Mouse (Mus musculus): Measurements from ENCODE around the gene Tlk1. TPM values are rescaled to one million over a fixed set of nuclear protein-coding genes. Genes with fewer than 3 reads are reported as not detected.
A peak's percentile ranks its signal among the peaks of the same experiment; 100 is the strongest.

The Tlk1 gene
- polyA plus RNA-seq, 1 experiment from 2014 or later = 40.8 TPM

- ATAC-seq (replicated peaks; ENCODE audit: low FRiP score, low read depth) (no peak), DNase-seq (ENCODE audit: low spot score) (no peak)
- no peak overlapping the region for H3K4me3 ChIP-seq (replicated peaks; ENCODE audit: low read depth, low read length)
- H3K4me2 ChIP-seq (ENCODE audit: low read length) = no peak overlapping the region
- no peak for TF ChIP-seq CTCF (IDR thresholded peaks at IDR 0.05; ENCODE audit: low read depth)
- no peaks in the 10 kb centered on the region for H3K4me1 ChIP-seq (replicated peaks; ENCODE audit: insufficient read depth, low read length)
- WGBS = 79% methylated on average over 11 of the region's 11 CpGs
- no peaks in the 10 kb centered on the region for H3K9me3 ChIP-seq (replicated peaks; ENCODE audit: low read length)
- no peak overlapping the region for H3K27ac ChIP-seq
- H3K36me3 ChIP-seq (ENCODE audit: insufficient read depth, low read length) = peaks cover 62% of the 10 kb centered on the region
- no peak overlapping the region for H3K9ac ChIP-seq (ENCODE audit: low read depth, low read length)
- H3K27me3 ChIP-seq (ENCODE audit: insufficient read depth, low read length) = no peaks in the 10 kb centered on the region
Observed at GRCm38 (mm10) chr2:70690195-70690594, 135.3 kb downstream of the Tlk1 start.

GRCm38 (mm10) chr2:70688454-70689078 lies 137.0 kb downstream of the Tlk1 start:
- Histone ChIP-seq H3K4me2 (ENCODE audit: low read length) (no peak overlapping the region), H3K27ac (no peak overlapping the region), H3K36me3 (ENCODE audit: insufficient read depth, low read length) (peaks cover 74% of the 10 kb centered on the region), H3K9ac (ENCODE audit: low read depth, low read length) (no peak overlapping the region), H3K4me1 (replicated peaks; ENCODE audit: insufficient read depth, low read length) (no peaks in the 10 kb centered on the region), H3K4me3 (replicated peaks; ENCODE audit: low read depth, low read length) (no peak overlapping the region), H3K27me3 (ENCODE audit: insufficient read depth, low read length) (no peaks in the 10 kb centered on the region), H3K9me3 (replicated peaks; ENCODE audit: low read length) (no peaks in the 10 kb centered on the region)
- ATAC-seq (replicated peaks; ENCODE audit: low FRiP score, low read depth) (no peak), DNase-seq (ENCODE audit: low spot score) (no peak)
- TF ChIP-seq CTCF (IDR thresholded peaks at IDR 0.05; ENCODE audit: low read depth) = no peak
- WGBS = 91% methylated on average over 21 of the region's 21 CpGs

GRCm38 (mm10) chr2:70682324-70682723 lies 143.2 kb downstream of the Tlk1 start:
- Histone ChIP-seq H3K27ac (no peak overlapping the region), H3K9ac (ENCODE audit: low read depth, low read length) (no peak overlapping the region), H3K4me2 (ENCODE audit: low read length) (no peak overlapping the region), H3K9me3 (replicated peaks; ENCODE audit: low read length) (no peaks in the 10 kb centered on the region), H3K27me3 (ENCODE audit: insufficient read depth, low read length) (no peaks in the 10 kb centered on the region), H3K36me3 (ENCODE audit: insufficient read depth, low read length) (peaks cover 71% of the 10 kb centered on the region), H3K4me1 (replicated peaks; ENCODE audit: insufficient read depth, low read length) (no peaks in the 10 kb centered on the region), H3K4me3 (replicated peaks; ENCODE audit: low read depth, low read length) (no peak overlapping the region)
- DNase-seq (ENCODE audit: low spot score) (no peak), ATAC-seq (replicated peaks; ENCODE audit: low FRiP score, low read depth) (no peak)
- WGBS = 57% methylated on average over 2 of the region's 2 CpGs
- TF ChIP-seq CTCF (IDR thresholded peaks at IDR 0.05; ENCODE audit: low read depth) = no peak

GRCm38 (mm10) chr2:70673445-70674126 lies 151.9 kb downstream of the Tlk1 start:
- H3K4me3 ChIP-seq (replicated peaks; ENCODE audit: low read depth, low read length) = no peak overlapping the region
- TF ChIP-seq CTCF (IDR thresholded peaks at IDR 0.05; ENCODE audit: low read depth) = peak; percentile 64
- H3K9ac ChIP-seq (ENCODE audit: low read depth, low read length) = no peak overlapping the region
- H3K9me3 ChIP-seq (replicated peaks; ENCODE audit: low read length) = no peaks in the 10 kb centered on the region
- ATAC-seq (replicated peaks; ENCODE audit: low FRiP score, low read depth) = no peak
- H3K4me2 ChIP-seq (ENCODE audit: low read length) = no peak overlapping the region
- H3K27ac ChIP-seq = no peak overlapping the region
- H3K4me1 ChIP-seq (replicated peaks; ENCODE audit: insufficient read depth, low read length) = no peaks in the 10 kb centered on the region
- peak; percentile 62 for DNase-seq (ENCODE audit: low spot score)
- H3K36me3 ChIP-seq (ENCODE audit: insufficient read depth, low read length) = peaks cover 4% of the 10 kb centered on the region
- 80% methylated on average over 7 of the region's 7 CpGs for WGBS
- no peaks in the 10 kb centered on the region for H3K27me3 ChIP-seq (ENCODE audit: insufficient read depth, low read length)

GRCm38 (mm10) chr2:70672476-70672875 lies 153.1 kb downstream of the Tlk1 start:
- no peaks in the 10 kb centered on the region for H3K36me3 ChIP-seq (ENCODE audit: insufficient read depth, low read length)
- H3K27ac ChIP-seq = no peak overlapping the region
- no peak overlapping the region for H3K9ac ChIP-seq (ENCODE audit: low read depth, low read length)
- no peaks in the 10 kb centered on the region for H3K27me3 ChIP-seq (ENCODE audit: insufficient read depth, low read length)
- no peaks in the 10 kb centered on the region for H3K9me3 ChIP-seq (replicated peaks; ENCODE audit: low read length)
- no peak overlapping the region for H3K4me3 ChIP-seq (replicated peaks; ENCODE audit: low read depth, low read length)
- 63% methylated on average over 2 of the region's 2 CpGs for WGBS
- no peak for ATAC-seq (replicated peaks; ENCODE audit: low FRiP score, low read depth)
- no peak for TF ChIP-seq CTCF (IDR thresholded peaks at IDR 0.05; ENCODE audit: low read depth)
- no peak for DNase-seq (ENCODE audit: low spot score)
- no peaks in the 10 kb centered on the region; the same call in 1 of the 2 replicates for H3K4me1 ChIP-seq (replicated peaks; ENCODE audit: insufficient read depth, low read length)
- H3K4me2 ChIP-seq (ENCODE audit: low read length) = no peak overlapping the region

- no peak for DNase-seq (ENCODE audit: low spot score)
- Histone ChIP-seq H3K36me3 (ENCODE audit: insufficient read depth, low read length) (no peaks in the 10 kb centered on the region), H3K4me3 (replicated peaks; ENCODE audit: low read depth, low read length) (no peak overlapping the region), H3K4me1 (replicated peaks; ENCODE audit: insufficient read depth, low read length) (peaks cover 3% of the 10 kb centered on the region; the same call in 1 of the 2 replicates), H3K27me3 (ENCODE audit: insufficient read depth, low read length) (no peaks in the 10 kb centered on the region), H3K9me3 (replicated peaks; ENCODE audit: low read length) (no peaks in the 10 kb centered on the region), H3K27ac (no peak overlapping the region), H3K4me2 (ENCODE audit: low read length) (no peak overlapping the region), H3K9ac (ENCODE audit: low read depth, low read length) (no peak overlapping the region)
- TF ChIP-seq CTCF (IDR thresholded peaks at IDR 0.05; ENCODE audit: low read depth) = no peak
- WGBS = 66% methylated on average over 2 of the region's 2 CpGs
- ATAC-seq (replicated peaks; ENCODE audit: low FRiP score, low read depth) = no peak
Observed at GRCm38 (mm10) chr2:70669896-70670295, 155.6 kb downstream of the Tlk1 start.

All from kidney, postnatal 0 days (tissue).